Mouse (Mus musculus): ENCODE measurements around the gene Slc1a3.
A peak's percentile ranks its signal among the peaks of the same experiment; 100 is the strongest.
"Not testable (repeated sequence)": the region's sequence is repeated elsewhere in the genome, so short reads cannot be mapped to it uniquely, and the experiment has no call there.

Slc1a3 gene

GRCm38 (mm10) chr15:8706613-8707012, 4.0 kb downstream of the Slc1a3 start:
- DNase-seq (ENCODE audit: low read depth), result no peak

- no peak for DNase-seq (ENCODE audit: low read depth)
Observed at GRCm38 (mm10) chr15:8706178-8706577, 4.4 kb downstream of the Slc1a3 start.

DNA sequence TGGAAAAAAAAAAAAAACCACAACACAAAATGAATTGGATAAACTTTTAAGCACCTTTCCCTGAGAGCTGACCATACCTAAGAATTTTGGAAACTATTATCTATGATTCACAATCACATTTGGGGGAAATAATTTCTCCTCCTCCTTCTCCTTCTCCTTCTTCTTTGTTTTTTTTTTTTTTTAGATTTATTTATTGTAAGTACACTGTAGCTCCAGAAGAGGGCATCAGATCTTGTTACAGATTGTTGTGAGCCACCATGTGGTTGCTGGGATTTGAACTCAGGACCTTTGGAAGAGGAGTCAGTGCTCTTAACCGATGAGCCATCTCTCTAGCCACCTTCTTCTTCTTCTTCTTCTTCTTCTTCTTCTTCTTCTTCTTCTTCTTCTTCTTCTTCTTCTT, 5.0 kb downstream of the Slc1a3 start:
- DNase-seq (ENCODE audit: low read depth), result not testable (repeated sequence)

DNA sequence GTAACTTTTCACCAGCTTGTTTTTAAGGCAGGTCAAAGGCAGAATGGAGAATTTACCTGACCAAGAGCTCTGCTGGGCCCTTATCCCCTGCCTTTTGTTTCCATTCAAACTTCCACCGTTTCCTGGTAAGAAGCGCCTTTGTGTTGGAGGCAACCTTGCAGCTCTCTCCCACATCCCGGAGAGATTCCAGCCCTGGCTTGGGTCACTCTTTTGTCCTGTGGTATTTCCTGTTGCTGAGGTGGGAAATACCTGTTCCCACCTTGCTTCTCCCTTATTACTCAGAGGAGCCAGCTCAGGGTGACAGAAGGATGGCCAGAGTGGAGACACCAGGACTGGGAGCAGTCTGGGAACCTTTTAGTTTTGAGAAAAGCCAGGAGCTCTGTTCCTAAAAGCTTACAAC, 12.6 kb downstream of the Slc1a3 start:
- no peak for DNase-seq (ENCODE audit: low read depth)

GRCm38 (mm10) chr15:8697500-8697899, 13.1 kb downstream of the Slc1a3 start:
- DNase-seq (ENCODE audit: low read depth), result no peak

GRCm38 (mm10) chr15:8690141-8690540, 20.4 kb downstream of the Slc1a3 start:
- DNase-seq (ENCODE audit: low read depth), result not testable (repeated sequence)

DNA sequence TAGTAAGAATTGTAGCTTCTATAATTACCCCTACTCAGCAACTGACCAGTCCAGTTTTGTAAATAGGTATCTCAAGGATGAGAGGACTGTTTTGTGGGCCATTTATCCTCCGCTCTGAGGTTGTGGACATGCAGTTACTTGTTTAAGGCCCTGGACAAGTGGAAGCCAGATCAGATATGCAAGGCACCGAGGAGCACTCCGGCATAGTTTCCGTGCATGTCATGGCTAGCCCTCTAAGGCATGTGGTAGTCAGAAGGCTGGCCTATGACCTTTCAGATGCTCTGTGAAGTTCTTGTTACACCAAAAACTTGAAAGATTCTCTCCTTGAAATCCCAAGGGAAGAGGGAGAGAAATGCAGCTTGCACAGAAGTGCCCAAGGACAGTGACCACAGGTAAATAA, 23.7 kb downstream of the Slc1a3 start:
- no peak for DNase-seq (ENCODE audit: low read depth)

DNA sequence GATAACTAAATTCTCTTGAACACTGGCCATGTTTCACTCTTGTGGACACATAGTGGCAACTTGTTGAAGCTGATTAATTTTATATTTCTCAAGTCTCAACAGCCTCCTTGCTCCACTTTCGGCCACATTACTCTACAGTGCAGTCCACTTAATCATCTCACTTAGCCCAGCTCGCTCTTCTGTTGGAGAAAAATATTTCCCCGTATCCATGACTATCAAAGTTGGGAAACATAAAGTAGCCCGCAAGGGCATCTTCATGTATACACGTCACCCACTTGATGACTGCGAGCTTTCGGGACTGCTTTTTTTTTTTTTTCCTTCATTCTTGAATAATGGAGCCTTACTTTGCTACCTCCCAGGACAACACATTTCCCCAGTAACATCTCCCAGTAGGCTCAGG, 25.1 kb downstream of the Slc1a3 start:
- no peak for DNase-seq (ENCODE audit: low read depth)

DNA sequence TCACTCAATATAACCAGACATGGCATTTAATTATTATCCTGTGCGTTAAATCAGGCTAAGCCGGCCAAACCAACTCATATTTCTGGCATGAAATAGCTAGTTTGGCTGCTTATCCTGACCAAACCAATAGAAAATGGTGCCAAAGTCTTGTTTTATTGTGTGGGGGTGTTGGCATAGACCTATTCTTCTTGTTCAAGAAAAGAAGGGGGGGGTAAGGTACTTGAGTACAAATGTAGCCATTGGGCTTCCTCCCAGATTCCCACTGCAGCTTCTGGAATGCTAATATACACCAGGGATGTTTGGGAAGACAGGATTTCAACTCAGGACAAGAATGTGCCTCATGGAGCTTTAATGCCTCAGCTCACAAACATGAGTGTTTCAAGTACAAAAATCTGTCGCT, 26.3 kb downstream of the Slc1a3 start:
- no peak for DNase-seq (ENCODE audit: low read depth)

GRCm38 (mm10) chr15:8682871-8683270, 27.7 kb downstream of the Slc1a3 start:
- DNase-seq (ENCODE audit: low read depth), result no peak

DNA sequence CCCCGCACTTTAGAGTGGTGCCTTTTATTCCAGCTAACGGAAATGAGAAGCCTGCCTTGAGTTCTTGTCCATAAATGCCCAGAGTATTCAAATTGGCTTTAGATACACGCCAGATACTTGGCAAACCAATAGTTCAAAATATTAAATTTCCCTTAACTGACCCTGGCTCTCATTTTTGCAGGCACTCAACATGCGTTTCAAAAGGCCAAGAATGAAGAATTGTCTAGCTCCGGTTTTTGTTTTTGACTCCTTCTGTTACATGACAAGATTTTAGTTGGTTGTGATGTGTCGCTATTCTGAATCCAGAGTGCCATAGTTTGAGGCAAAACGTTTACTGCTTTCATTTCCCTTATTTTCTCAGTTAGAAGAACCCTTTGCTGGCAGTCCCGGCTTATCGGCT, 28.1 kb downstream of the Slc1a3 start:
- DNase-seq (ENCODE audit: low read depth), result no peak

DNA sequence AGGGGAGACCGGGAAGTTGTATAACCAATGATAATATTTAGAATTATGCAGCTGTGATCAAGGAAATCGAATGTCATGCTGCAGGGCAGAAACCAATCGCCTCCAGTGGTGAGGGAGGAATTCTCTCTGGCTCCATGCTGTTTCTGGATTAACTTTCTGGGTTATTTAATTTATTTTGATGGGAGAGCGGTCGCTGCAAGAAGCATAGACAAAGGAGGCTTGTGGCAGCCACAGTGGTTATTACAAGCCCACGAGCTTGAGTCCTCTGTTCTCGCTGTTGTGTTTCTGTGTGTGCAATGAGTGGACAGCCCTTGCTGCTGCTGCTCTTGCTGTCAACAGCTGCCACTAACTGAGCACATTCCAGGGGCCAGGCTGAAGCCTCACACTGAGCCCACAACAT, 28.6 kb downstream of the Slc1a3 start:
- DNase-seq (ENCODE audit: low read depth), result no peak

GRCm38 (mm10) chr15:8681009-8681408, 29.6 kb downstream of the Slc1a3 start:
- no peak for DNase-seq (ENCODE audit: low read depth)

- DNase-seq (ENCODE audit: low read depth), result no peak
Observed at GRCm38 (mm10) chr15:8676959-8677358, 33.6 kb downstream of the Slc1a3 start.

DNA sequence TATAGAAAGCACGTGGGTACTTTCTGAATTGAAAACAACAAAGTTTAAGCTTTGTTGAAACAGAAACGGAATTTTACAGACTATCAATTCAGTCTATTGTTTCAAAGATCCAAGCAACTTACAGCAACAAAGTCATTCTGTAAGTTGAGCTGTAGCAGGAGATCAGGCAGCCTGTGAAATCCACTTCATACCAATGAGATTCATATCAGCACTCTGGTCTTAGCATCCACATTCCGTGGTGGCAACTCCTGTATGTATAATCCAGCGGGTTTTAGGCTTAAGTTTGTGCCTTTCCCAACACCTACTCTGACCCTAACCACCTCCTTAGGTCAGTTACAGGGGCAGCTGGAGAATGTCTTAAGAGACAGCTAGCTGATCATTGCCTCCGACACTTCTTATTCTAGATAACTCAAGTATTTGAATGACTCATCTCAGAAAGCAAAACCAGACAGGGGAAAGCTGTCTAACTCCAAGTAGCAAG, 34.3 kb downstream of the Slc1a3 start:
- DNase-seq (ENCODE audit: low read depth), result peak; percentile 14

DNA sequence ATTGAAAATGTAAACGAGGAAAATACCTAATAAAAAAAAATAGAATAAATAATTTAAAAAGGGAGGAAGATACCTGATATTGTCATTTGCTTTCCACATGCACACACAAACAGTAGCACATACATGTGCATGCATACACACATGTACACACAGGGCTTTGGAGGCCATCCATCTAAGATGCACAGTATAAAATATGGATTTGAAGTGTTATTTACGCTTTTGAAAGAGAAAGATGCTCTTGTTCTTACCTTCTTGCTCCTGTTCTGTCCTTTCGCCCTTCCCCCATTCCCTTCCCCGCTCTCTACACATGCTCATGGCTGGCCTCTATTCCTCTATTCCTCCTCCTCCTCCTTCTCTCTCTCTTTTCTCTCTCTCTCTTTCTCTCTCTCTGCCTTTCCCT, 34.9 kb downstream of the Slc1a3 start:
- no peak for DNase-seq (ENCODE audit: low read depth)

- DNase-seq (ENCODE audit: low read depth), result no peak
Observed at GRCm38 (mm10) chr15:8672532-8672931, 38.0 kb downstream of the Slc1a3 start.

DNA sequence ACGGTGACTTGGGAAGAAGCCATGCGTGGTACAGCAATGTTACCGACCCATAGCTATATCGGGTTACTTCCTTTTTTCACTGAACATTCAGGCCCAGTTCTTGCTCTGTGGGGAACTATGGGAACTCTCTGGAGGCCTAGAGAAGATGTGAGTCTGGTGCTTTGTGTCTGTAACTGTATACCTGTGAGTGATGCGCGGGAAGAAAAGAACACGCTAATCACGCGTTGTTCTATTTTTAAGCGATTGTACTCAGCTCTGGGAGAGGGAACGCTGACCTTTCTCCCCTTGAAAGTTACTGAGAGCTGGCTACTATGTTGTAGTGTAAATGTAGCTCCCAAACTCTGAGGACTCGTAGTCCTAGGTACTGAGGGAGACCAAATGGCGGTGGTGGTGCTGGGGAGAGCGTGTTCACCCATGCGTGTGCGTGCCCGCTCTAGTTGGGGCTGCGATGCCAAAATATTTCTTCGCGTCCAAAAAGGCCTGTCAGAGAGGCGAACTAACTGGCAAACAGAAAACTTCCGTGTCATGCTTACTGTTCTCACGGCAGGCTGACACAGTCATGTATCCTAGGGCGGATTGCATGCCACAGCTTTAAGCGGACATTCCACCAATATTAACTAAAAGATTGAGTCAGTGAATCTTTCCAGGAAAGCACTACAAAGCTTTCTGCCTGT, 42.6 kb downstream of the Slc1a3 start:
- no peak for DNase-seq (ENCODE audit: low read depth)

DNA sequence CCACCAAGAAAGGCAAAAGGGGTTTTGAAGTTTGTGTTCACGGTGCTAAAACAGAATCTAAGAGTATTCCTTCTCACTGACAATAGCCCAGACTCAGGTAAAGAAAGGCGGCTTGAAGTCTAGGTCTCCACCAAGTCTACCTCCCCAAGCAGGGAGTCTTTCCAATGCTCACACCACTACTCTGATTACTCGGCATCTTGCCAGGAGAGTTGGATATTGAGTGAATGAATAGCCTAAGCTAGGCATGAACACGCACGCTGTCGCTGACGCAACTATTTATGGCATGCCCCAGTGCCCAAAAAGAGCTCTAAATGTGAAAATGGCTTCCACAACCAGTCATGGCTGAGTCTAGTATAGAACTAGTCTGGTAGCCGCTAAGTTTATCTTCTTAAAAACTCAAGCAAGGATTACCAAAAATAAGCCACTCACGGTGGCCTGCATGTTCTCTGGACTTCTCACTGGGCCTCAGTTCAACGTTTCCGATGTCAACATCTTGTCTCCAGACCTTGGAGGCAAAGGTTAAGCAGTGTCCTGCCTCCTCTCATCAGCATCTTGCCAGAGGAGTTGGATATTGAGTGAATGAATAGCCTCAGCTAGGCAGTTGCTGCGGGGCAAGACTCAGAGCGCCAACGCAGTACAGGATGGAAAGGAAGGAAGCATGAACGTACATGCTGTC, 44.8 kb downstream of the Slc1a3 start:
- no peak for DNase-seq (ENCODE audit: low read depth)

DNA sequence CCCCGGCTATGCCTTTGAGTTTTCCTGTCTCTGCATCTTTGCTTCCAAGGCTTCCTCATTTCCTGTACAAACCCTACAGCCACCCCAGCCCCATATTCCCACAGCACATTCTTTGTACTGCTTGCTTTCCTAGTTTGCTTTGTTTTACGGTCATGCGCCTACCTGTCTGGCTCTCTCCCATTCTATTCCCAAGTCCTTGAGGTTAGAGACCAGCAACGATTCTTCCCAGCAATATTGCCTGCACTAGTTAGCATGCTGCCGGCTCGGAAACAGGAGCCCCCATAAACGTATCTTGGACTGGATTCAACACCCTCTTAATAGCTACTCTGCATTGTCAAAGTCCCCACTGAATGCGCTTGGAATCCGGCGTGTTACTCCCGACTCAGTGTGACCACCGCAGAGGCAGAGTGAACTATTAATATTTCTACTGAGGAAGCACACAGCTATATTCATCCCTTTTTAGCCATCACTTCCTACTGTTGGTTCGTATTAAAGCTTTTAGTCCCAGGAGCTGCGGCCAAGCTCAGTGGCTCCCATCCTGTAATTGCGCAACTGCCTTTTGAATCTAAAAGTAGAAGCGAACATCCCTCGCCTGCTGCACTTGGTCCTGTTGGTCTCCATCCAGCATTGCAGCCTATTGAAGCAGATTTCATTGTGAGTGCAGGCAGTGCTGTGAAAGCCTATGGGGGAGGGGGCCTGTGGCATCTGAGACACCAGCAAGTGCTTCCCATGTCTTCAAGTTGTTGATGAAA, 47.0 kb downstream of the Slc1a3 start:
- DNase-seq (ENCODE audit: low read depth), result no peak

DNA sequence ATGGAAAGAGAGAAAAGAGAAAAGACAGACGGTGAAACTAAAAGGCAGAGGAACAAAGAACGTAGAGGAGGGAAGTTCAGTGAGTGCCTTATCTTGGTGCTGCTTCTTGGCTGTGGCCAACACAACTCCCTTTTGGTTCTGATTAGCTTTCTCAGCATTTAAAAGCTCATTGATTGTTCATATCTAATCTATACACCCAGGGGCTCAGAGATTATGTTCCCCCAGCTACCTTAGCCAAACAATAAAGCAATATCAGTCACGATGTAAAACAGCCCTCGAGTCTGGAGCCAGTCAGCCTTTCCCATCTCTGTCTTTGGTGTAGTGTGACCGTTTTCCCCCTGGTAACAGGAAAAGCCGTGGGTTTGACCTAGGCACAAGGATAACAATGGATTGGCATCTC, 48.7 kb downstream of the Slc1a3 start:
- no peak for DNase-seq (ENCODE audit: low read depth)

DNA sequence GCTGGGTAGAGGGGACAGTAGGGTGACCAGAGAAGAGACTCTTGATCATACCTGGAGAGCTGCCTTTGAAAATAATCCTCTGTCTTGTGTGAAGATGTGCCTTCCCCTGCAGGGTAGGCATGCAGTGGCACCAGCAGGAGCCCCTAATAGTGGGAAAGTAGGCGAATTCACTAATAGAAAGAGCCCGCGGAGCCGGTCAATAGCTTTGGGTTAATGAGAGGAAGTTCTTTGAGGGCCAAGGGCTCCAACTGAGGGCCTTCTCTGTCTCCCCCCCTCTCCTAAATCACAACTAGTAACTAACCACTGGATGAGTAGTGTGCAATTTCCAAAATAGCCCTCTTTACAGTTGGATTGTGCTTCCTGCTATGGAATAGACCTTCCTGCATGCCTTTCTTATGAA, 50.6 kb downstream of the Slc1a3 start:
- no peak for DNase-seq (ENCODE audit: low read depth)

- DNase-seq (ENCODE audit: low read depth), result no peak
Observed at GRCm38 (mm10) chr15:8659483-8659971, 51.0 kb downstream of the Slc1a3 start.
